Mouse (Mus musculus) MEL (cell line): ENCODE data around the gene Usp32.
A peak's percentile ranks its signal among the peaks of the same experiment; 100 is the strongest.

ENCODE experiments used
- CHD1 ChIP-seq: IDR thresholded peaks from 2 replicates; pipeline ENCODE4 v1.6.1; 2012; ENCODE audit warnings: low read depth, mild to moderate bottlenecking, inconsistent platforms, low read length, improper control_type of control experiment
- CTCF ChIP-seq, 3 experiments: IDR thresholded peaks in 2 of 3; conservative IDR thresholded peaks in 1 of 3; 2 replicates each; pipeline ENCODE4 v1.5.1; 2011 to 2012; ENCODE audit warnings: low read length in 3 of 3, low read depth in 2 of 3, mild to moderate bottlenecking in 2 of 3, improper control_type of control experiment in 1 of 3, inconsistent platforms in 1 of 3, mixed read lengths in 1 of 3, moderate library complexity in 1 of 3; ENCODE audit not compliant: control insufficient read depth in 1 of 3, insufficient read depth in 1 of 3, poor library complexity in 1 of 3, severe bottlenecking in 1 of 3
- E2F4 ChIP-seq: IDR thresholded peaks from 2 replicates; pipeline ENCODE4 v1.6.1; 2011; ENCODE audit warnings: low read depth, low read length, improper control_type of control experiment, borderline replicate concordance
- MAFK ChIP-seq: IDR thresholded peaks from 2 replicates; pipeline ENCODE4 v1.6.1; 2011; ENCODE audit warnings: low read depth, mild to moderate bottlenecking, low read length, improper control_type of control experiment, borderline replicate concordance
- NRF1 ChIP-seq: IDR thresholded peaks from 2 replicates; pipeline ENCODE4 v1.6.1; 2014; ENCODE audit warnings: low read depth, mild to moderate bottlenecking, inconsistent platforms, low read length, improper control_type of control experiment, moderate library complexity; ENCODE audit not compliant: poor library complexity, insufficient read depth, severe bottlenecking
- POLR2A ChIP-seq, 2 experiments: IDR thresholded peaks; 2 replicates each; pipeline ENCODE4 v1.6.1; 2011 to 2012; ENCODE audit warnings: low read length in 2 of 2, mild to moderate bottlenecking in 2 of 2, control low read depth in 1 of 2, improper control_type of control experiment in 1 of 2, low read depth in 1 of 2, moderate library complexity in 1 of 2; ENCODE audit not compliant: control insufficient read depth in 1 of 2, insufficient read depth in 1 of 2, poor library complexity in 1 of 2
- RAD21 ChIP-seq: IDR thresholded peaks from 2 replicates; pipeline ENCODE4 v1.6.1; 2011; ENCODE audit warnings: mild to moderate bottlenecking, low read depth, low read length, improper control_type of control experiment

- TF ChIP-seq RAD21 (peak; percentile 58), POLR2A (IDR thresholded peaks at IDR 0.05; ENCODE audit: control insufficient read depth in 1 of 2, insufficient read depth in 1 of 2, low read depth in 1 of 2, low read length in 2 of 2, poor library complexity in 1 of 2) (no peak), MAFK (no peak), NRF1 (no peak), CTCF (IDR thresholded peaks at IDR 0.05 in 2 of 3, conservative IDR thresholded peaks at IDR 0.05 in 1 of 3; ENCODE audit: control insufficient read depth in 1 of 3, insufficient read depth in 1 of 3, low read depth in 2 of 3, low read length in 3 of 3, poor library complexity in 1 of 3, severe bottlenecking in 1 of 3) (peak in 1 of 3 experiments; percentile 53; a peak in 2 of 6 replicates), E2F4 (no peak), CHD1 (no peak)
Observed at GRCm38 (mm10) chr11:85013121-85013520, 126.8 kb downstream of the Usp32 start.
